Mouse (Mus musculus) hindbrain, embryonic 15.5 days (tissue): ENCODE results near the gene Trp53. TPM values are rescaled to one million over a fixed set of nuclear protein-coding genes. Genes with fewer than 3 reads are reported as not detected.
A peak's percentile ranks its signal among the peaks of the same experiment; 100 is the strongest.
"Not testable (repeated sequence)": the region's sequence is repeated elsewhere in the genome, so short reads cannot be mapped to it uniquely, and the experiment has no call there.

Experiments
- ATAC-seq: fragments of 200-750 bp; cut with Nextera tagmentation; 2 replicates; pipeline ENCODE4 v1.8.0; 2017; ENCODE audit warnings: low read depth, moderate number of reproducible peaks, moderate TSS enrichment; ENCODE audit not compliant: low FRiP score
- H3K27ac ChIP-seq: fragments of 300-500 bp; sonication (generic); replicated peaks from 2 replicates; pipeline ENCODE4 v1.5.1; 2015; ENCODE audit warnings: mild to moderate bottlenecking, inconsistent platforms
- H3K27me3 ChIP-seq: fragments of 300-500 bp; sonication (generic); 2 replicates; pipeline ENCODE4 v1.6.1; 2015; ENCODE audit warnings: control low read depth, inconsistent platforms
- H3K36me3 ChIP-seq: fragments of 300-500 bp; sonication (generic); 2 replicates; pipeline ENCODE4 v1.6.1; 2015; ENCODE audit warnings: control low read depth, inconsistent platforms
- H3K4me1 ChIP-seq: fragments of 300-500 bp; sonication (generic); replicated peaks from 2 replicates; pipeline ENCODE4 v1.6.1; 2015; ENCODE audit warnings: control low read depth, inconsistent platforms
- H3K4me2 ChIP-seq: fragments of 300-500 bp; sonication (generic); 2 replicates; pipeline ENCODE4 v1.6.1; 2015; ENCODE audit warnings: moderate library complexity, mild to moderate bottlenecking, inconsistent platforms
- H3K4me3 ChIP-seq: fragments of 300-500 bp; sonication (generic); 2 replicates; pipeline ENCODE4 v1.5.1; 2015; ENCODE audit warnings: mild to moderate bottlenecking, inconsistent platforms
- H3K9ac ChIP-seq: fragments of 300-500 bp; sonication (generic); 2 replicates; pipeline ENCODE4 v1.6.1; 2015; ENCODE audit warnings: inconsistent platforms
- H3K9me3 ChIP-seq: fragments of 300-500 bp; sonication (generic); 2 replicates; pipeline ENCODE4 v1.6.1; 2016; ENCODE audit warnings: control low read depth, inconsistent platforms
- WGBS: fragments of 180-500 bp; shearing (Covaris S2); methylation state at CpG from one replicate; pipeline ENCODE4 v1.1.7; 2015; 5-methylcytosine and 5-hydroxymethylcytosine counted together
- polyA plus RNA-seq: library from polyadenylated mRNA; unstranded; fragments of >200 nt; fragmentation: Nextera tagmentation; extraction: Ambion mirVana; gene quantifications from 2 replicates; pipeline ENCODE4 v1.2.1, GENCODE M21; 2015

Gene Trp53
- polyA plus RNA-seq, 1 experiment from 2014 or later, result 64.2 TPM

DNA sequence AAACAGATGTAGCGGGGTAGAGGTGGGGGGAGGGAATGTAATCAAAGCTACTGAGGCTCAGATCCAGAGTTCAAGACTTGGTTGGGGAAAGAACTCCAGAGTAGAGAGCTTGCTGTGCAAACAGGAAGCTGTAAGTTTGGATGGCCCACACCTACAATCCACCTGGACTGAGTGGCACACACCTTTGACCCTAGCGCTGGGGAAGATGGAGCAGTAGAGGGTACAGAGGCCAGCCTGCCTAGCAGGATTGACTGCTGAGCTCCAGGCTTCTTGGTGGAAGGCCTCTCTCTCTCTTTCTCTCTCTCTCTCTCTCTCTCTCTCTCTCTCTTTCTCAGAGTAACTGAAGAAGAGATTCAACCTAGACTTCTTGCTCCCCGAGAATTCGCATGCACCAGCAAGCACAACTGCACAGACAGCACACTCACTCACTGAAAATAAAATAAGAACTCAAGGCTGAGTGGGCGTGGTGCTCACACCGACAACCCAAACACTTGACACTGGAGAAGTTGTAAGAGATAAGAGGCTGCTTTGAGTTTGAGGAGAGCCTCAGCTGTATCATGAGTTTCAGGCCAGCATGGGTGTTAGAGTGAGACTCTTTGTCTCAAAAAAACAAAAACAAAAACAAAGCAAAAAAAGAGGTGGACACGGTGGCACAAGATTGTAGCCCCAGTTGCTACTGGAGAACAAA lies 40.4 kb downstream of the Trp53 start:
- no peaks in the 10 kb centered on the region for H3K9me3 ChIP-seq
- 87% methylated on average over 7 of the region's 7 CpGs for WGBS
- no peaks in the 10 kb centered on the region for H3K36me3 ChIP-seq
- peaks cover 16% of the 10 kb centered on the region for H3K4me1 ChIP-seq
- no peak for ATAC-seq
- H3K4me2 ChIP-seq, result no peak overlapping the region
- H3K9ac ChIP-seq, result no peak overlapping the region
- H3K27ac ChIP-seq, result no peak overlapping the region
- no peaks in the 10 kb centered on the region for H3K27me3 ChIP-seq
- H3K4me3 ChIP-seq, result no peak overlapping the region

DNA sequence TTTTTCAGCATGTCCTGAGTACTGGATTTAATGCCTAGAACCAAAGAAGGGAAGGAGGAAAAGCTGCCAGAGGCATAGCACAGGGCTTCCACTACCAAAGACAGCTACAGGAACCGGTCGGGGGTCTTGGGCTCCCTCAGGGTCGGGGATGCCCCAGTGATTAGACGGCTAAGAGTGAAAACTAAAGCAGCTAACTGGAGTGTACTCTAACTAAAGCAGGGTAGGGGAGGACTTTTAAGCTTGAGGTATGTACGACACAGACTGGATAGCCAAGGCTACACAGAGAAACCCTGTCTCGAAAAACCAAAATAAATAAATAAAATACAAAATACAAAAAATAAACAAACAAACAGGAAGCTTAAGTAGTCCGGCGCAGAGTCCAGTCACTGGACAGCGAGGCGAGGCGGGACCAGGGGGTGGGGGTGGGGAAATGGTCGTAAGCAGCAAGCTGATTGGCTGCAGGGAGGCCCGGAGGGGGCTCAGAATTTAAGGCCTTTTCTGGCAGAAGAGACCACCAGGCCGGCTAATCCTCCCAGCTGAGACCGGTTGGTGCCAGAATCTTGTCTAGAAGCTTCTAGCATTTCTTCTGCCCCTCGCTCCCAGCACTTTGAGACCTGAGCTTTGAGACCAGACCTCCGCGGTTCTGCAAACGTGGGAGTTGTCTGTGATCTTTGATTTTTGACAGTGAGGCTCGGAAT lies 41.6 kb downstream of the Trp53 start, which contains the start of gene Sat2:
TSS of gene Sat2 (plus strand) at position 454 of the 698 bp plus-strand sequence.
- Histone ChIP-seq H3K9me3 (no peaks in the 10 kb centered on the region), H3K4me2 (peak within 1 kb of the TSS; percentile 68), H3K9ac (peak within 1 kb of the TSS; percentile 52), H3K27ac (peak within 1 kb of the TSS; percentile 78), H3K36me3 (no peaks in the 10 kb centered on the region), H3K4me3 (peak within 1 kb of the TSS; percentile 47), H3K4me1 (peaks cover 16% of the 10 kb centered on the region), H3K27me3 (no peaks in the 10 kb centered on the region)
- 1% methylated on average over 20 of the region's 20 CpGs for WGBS
- ATAC-seq, result peak; percentile 85

DNA sequence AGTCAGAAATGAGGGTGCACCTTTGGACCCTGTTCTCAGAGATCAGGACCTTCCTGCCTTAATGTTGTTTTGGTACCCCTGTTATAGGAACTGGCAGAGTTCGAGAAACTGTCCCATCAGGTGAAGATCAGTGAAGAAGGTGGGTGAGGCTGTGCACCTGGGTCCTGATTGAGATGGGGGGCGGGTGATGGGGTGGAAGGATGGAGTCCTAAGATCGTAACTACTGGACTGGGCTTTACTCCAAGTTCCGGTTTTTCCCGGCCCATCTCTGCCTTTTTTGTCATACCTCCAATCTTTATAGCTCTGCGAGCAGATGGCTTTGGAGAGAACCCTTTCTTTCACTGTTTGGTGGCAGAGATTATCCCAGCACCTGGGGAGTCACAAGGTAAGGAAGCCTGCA lies 42.2 kb downstream of the Trp53 start:
- no peaks in the 10 kb centered on the region for H3K36me3 ChIP-seq
- ATAC-seq, result peak; percentile 43; the same call in 1 of the 2 replicates
- H3K27me3 ChIP-seq, result no peaks in the 10 kb centered on the region
- peak overlapping the region; percentile 52 for H3K9ac ChIP-seq
- 39% methylated on average over 6 of the region's 6 CpGs for whole genome bisulfite sequencing
- peaks cover 16% of the 10 kb centered on the region for H3K4me1 ChIP-seq
- H3K9me3 ChIP-seq, result no peaks in the 10 kb centered on the region
- H3K4me3 ChIP-seq, result peak overlapping the region; percentile 47
- H3K27ac ChIP-seq, result peak overlapping the region; percentile 78
- H3K4me2 ChIP-seq, result peak overlapping the region; percentile 68

- peak overlapping the region; percentile 47 for H3K4me3 ChIP-seq
- H3K27ac ChIP-seq, result no peak overlapping the region
- peak overlapping the region; percentile 52; the same call in 1 of the 2 replicates for H3K9ac ChIP-seq
Observed at GRCm38 (mm10) chr11:69623006-69623405, 42.8 kb downstream of the Trp53 start.

DNA sequence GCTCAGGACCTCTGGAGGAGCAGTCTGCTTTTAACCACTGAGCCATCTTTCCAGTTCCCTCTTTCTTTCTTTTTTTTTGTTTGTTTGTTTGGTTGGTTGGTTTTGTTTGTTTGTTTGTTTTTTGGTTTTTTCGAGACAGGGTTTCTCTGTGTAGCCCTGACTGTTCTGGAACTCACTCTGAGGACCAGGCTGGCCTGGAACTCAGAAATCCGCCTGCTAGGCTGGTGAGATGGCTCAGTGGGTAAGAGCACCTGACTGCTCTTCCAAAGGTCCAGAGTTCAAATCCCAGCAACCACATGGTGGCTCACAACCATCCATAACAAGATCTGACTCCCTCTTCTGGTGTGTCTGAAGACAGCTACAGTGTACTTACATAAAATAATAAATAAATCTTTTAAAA lies 44.2 kb downstream of the Trp53 start:
- not testable (repeated sequence) for H3K9me3 ChIP-seq, H3K27ac ChIP-seq, H3K4me2 ChIP-seq, H3K27me3 ChIP-seq, H3K9ac ChIP-seq, ATAC-seq, H3K4me3 ChIP-seq, H3K36me3 ChIP-seq
- WGBS, result 90% methylated on average over 2 of the region's 2 CpGs
- peaks cover 16% of the 10 kb centered on the region for H3K4me1 ChIP-seq

More at GRCm38 (mm10) chr11:69623006-69623405, 42.8 kb downstream of the Trp53 start:
- H3K4me2 ChIP-seq, result peak overlapping the region; percentile 68
- H3K36me3 ChIP-seq, result no peaks in the 10 kb centered on the region
- peaks cover 16% of the 10 kb centered on the region for H3K4me1 ChIP-seq
- no peaks in the 10 kb centered on the region for H3K27me3 ChIP-seq
- ATAC-seq, result no peak
- H3K9me3 ChIP-seq, result no peaks in the 10 kb centered on the region
- 62% methylated on average over 4 of the region's 4 CpGs for WGBS

GRCm38 (mm10) chr11:69628286-69628685 lies 48.1 kb downstream of the Trp53 start:
- H3K9ac ChIP-seq, result no peak overlapping the region
- H3K4me3 ChIP-seq, result no peak overlapping the region
- peaks cover under 1% of the 10 kb centered on the region for H3K4me1 ChIP-seq
- H3K9me3 ChIP-seq, result no peaks in the 10 kb centered on the region
- no peak overlapping the region for H3K27ac ChIP-seq
- WGBS, result 36% methylated on average over 6 of the region's 6 CpGs
- no peak overlapping the region for H3K4me2 ChIP-seq
- ATAC-seq, result no peak
- no peaks in the 10 kb centered on the region for H3K36me3 ChIP-seq
- no peaks in the 10 kb centered on the region for H3K27me3 ChIP-seq

GRCm38 (mm10) chr11:69629802-69630201 lies 49.6 kb downstream of the Trp53 start:
- no peak for ATAC-seq
- H3K9me3 ChIP-seq, result no peaks in the 10 kb centered on the region

DNA sequence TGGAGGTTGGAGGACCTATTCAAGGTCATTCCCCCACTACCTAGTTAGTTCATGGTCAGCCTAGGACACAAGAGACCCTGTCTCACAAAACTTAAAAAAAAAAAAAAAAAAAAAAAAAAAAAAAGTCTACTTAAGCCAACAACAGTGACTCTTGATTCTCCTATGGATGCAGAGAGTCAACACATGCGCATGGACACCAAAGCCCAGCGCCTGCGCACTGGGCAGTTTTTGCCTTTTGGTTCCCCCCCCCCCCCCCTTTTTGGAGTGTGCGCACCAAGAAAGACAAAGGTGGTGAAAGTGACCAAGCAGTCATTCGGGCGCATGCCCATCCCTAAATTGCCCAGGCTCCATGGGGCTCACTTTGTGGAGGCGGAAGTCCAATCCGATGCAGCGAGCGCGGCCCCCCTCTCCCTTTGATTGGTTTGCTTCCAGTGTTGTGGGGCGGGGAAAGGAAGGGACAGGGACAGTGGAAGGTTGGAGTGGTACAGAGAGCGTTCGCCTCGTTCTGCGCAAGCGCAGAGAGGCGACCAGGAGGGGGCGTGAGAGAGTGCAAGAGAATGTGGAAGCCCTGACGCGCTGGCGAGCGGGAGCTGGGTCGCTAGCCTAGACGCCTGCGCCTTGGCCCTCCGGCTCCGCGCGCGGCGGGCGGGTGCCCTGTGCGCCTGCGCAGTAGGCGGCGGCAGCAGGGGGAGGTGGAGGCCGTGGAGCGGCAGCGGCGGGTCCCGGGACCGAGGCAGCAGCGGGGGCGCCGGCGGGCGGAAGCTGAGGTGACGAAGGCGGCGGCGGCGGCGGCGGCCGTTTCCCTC lies 52.3 kb downstream of the Trp53 start, which contains the start of gene Fxr2:
TSS of gene Fxr2 (plus strand) at position 707 of the 806 bp plus-strand sequence.
- ATAC-seq, result peak; percentile 100

More at GRCm38 (mm10) chr11:69629802-69630201, 49.6 kb downstream of the Trp53 start:
- Histone ChIP-seq H3K4me2 (no peak overlapping the region), H3K27ac (no peak overlapping the region), H3K27me3 (no peaks in the 10 kb centered on the region), H3K36me3 (no peaks in the 10 kb centered on the region), H3K4me3 (no peak overlapping the region), H3K9ac (no peak overlapping the region), H3K4me1 (peaks cover 13% of the 10 kb centered on the region)
- 66% methylated on average over 1 of the region's 1 CpGs for WGBS

GRCm38 (mm10) chr11:69633128-69633866 lies 53.1 kb downstream of the Trp53 start:
- peak; percentile 40; the same call in 1 of the 2 replicates for ATAC-seq
- peaks cover 5% of the 10 kb centered on the region; the same call in 1 of the 2 replicates for H3K36me3 ChIP-seq
- H3K4me1 ChIP-seq, result peaks cover 33% of the 10 kb centered on the region
- H3K27ac ChIP-seq, result peak overlapping the region; percentile 95
- H3K9me3 ChIP-seq, result no peaks in the 10 kb centered on the region
- peak overlapping the region; percentile 99 for H3K9ac ChIP-seq
- WGBS, result under 1% methylated on average over 33 of the region's 50 CpGs
- no peaks in the 10 kb centered on the region for H3K27me3 ChIP-seq
- H3K4me3 ChIP-seq, result peak overlapping the region; percentile 94
- peak overlapping the region; percentile 78 for H3K4me2 ChIP-seq

More for the DNA sequence above, 52.3 kb downstream of the Trp53 start, which contains the start of gene Fxr2:
- Histone ChIP-seq H3K9me3 (no peaks in the 10 kb centered on the region), H3K27me3 (no peaks in the 10 kb centered on the region), H3K4me1 (peaks cover 33% of the 10 kb centered on the region), H3K36me3 (peaks cover 4% of the 10 kb centered on the region; the same call in 1 of the 2 replicates), H3K9ac (peak within 1 kb of the TSS; percentile 99), H3K27ac (peak within 1 kb of the TSS; percentile 95), H3K4me2 (peak within 1 kb of the TSS; percentile 78), H3K4me3 (peak within 1 kb of the TSS; percentile 94)
- under 1% methylated on average over 36 of the region's 56 CpGs for WGBS

- Histone ChIP-seq H3K4me2 (peak overlapping the region; percentile 78; the same call in 1 of the 2 replicates), H3K4me1 (peaks cover 33% of the 10 kb centered on the region), H3K9me3 (no peaks in the 10 kb centered on the region), H3K9ac (no peak overlapping the region), H3K4me3 (no peak overlapping the region), H3K27me3 (no peaks in the 10 kb centered on the region), H3K27ac (no peak overlapping the region), H3K36me3 (peaks cover 19% of the 10 kb centered on the region)
- WGBS, result 93% methylated on average over 3 of the region's 3 CpGs
- no peak for ATAC-seq
Observed at GRCm38 (mm10) chr11:69635471-69635870, 55.3 kb downstream of the Trp53 start.
